Mouse (Mus musculus): ENCODE results near the gene Tle3. TPM values are rescaled to one million over a fixed set of nuclear protein-coding genes. Genes with fewer than 3 reads are reported as not detected.

Gene Tle3
- polyA plus RNA-seq, 1 experiment, result 63.9 TPM

DNA sequence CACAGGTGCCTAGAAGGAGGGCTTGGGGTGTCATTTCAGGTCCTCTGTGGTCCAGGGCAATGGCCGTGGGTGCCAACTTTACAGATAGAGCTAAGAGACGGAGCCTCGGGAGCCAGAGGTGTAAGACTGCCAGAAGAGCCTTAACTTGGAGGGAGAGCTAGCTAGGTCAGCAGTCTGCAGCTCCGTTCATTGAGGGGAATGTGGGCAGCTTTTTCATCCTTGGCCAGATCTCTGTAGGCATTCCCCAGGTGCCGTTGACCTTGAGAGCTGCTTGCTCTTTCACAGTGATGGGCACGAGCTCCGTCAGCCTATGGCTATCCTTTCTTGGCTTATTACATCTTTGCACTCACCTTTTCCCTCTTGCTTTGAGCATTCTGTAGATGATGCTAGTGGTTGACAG is 28.0 kb downstream of the Tle3 start:
- TF ChIP-seq CTCF (IDR thresholded peaks at IDR 0.05; ENCODE audit: borderline replicate concordance, insufficient read depth, low read length) (no peak), POLR2A (IDR thresholded peaks at IDR 0.05; ENCODE audit: low read depth, low read length) (no peak)
- Histone ChIP-seq H3K4me1 (ENCODE audit: control insufficient read depth, insufficient read depth, low read length) (peaks cover 6% of the 10 kb centered on the region; the same call in 1 of the 2 replicates), H3K27ac (ENCODE audit: insufficient read depth, low read length) (no peak overlapping the region), H3K4me3 (ENCODE audit: insufficient read depth, low read length) (no peak overlapping the region)

DNA sequence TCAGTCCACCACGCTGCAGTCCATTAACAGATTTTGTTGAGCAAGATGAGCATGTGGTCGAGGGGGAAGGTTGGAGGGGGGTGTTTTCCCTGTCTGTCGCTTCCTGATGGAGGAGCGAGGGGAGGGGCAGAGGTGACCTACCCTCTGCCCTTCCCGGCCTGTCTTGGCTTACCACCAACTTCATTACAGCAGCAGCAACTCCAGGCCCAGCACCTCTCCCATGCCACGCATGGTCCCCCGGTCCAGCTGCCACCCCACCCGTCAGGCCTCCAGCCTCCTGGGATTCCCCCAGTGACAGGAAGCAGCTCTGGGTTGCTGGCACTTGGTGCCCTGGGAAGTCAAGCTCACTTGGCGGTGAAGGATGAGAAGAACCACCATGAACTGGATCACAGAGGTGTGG is 29.5 kb downstream of the Tle3 start:
- TF ChIP-seq POLR2A (IDR thresholded peaks at IDR 0.05; ENCODE audit: low read depth, low read length) (no peak), CTCF (IDR thresholded peaks at IDR 0.05; ENCODE audit: borderline replicate concordance, insufficient read depth, low read length) (no peak)
- peaks cover 13% of the 10 kb centered on the region for H3K4me1 ChIP-seq (ENCODE audit: control insufficient read depth, insufficient read depth, low read length)
- no peak overlapping the region for H3K4me3 ChIP-seq (ENCODE audit: insufficient read depth, low read length)
- no peak overlapping the region for H3K27ac ChIP-seq (ENCODE audit: insufficient read depth, low read length)

DNA sequence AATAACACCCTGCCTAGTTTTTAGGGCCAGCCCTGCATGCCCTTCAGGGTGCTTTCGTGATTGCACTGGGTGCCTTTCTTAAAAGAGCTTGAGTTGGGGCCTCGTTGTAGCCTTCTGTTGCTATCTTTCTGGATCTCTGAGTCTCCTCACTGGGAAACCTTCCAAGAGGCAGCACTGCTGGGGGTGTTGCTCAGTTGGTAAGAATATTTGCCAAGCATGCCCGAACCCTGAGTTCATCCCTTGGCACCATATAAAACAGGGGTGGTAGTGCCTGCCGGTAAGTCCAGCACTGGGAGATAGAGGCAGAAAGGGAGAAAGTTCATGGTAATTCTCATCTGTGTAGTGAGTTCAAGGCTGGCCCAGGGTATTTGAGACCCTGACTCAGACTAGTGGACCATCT is 30.1 kb downstream of the Tle3 start:
- no peak for TF ChIP-seq POLR2A (IDR thresholded peaks at IDR 0.05; ENCODE audit: low read depth, low read length)
- no peak for TF ChIP-seq CTCF (IDR thresholded peaks at IDR 0.05; ENCODE audit: borderline replicate concordance, insufficient read depth, low read length)
- Histone ChIP-seq H3K4me1 (ENCODE audit: control insufficient read depth, insufficient read depth, low read length) (peaks cover 11% of the 10 kb centered on the region), H3K4me3 (ENCODE audit: insufficient read depth, low read length) (no peak overlapping the region), H3K27ac (ENCODE audit: insufficient read depth, low read length) (no peak overlapping the region)

DNA sequence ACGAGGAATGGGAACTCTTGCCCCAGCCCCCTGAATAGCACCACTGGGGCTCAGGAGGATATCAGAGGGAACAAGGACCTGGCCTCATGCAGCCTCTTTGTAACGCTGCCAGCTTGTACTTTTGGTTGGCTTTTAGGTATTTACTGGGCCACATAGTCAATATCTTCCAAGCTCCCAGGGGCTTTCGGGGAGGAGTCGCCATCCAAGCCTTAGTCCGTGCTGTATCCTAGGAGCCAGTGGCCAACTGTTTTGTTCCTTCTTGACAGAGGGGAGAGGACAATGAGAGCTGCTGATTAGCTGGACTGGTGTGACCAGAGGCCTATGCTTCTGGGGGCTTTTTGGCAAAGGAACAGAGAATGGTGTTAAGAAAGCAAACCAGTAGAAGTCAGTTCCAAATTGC is 30.6 kb downstream of the Tle3 start:
- no peak overlapping the region for H3K4me3 ChIP-seq (ENCODE audit: insufficient read depth, low read length)
- TF ChIP-seq CTCF (IDR thresholded peaks at IDR 0.05; ENCODE audit: borderline replicate concordance, insufficient read depth, low read length) (no peak), POLR2A (IDR thresholded peaks at IDR 0.05; ENCODE audit: low read depth, low read length) (no peak)
- H3K27ac ChIP-seq (ENCODE audit: insufficient read depth, low read length), result no peak overlapping the region
- H3K4me1 ChIP-seq (ENCODE audit: control insufficient read depth, insufficient read depth, low read length), result peaks cover 11% of the 10 kb centered on the region

DNA sequence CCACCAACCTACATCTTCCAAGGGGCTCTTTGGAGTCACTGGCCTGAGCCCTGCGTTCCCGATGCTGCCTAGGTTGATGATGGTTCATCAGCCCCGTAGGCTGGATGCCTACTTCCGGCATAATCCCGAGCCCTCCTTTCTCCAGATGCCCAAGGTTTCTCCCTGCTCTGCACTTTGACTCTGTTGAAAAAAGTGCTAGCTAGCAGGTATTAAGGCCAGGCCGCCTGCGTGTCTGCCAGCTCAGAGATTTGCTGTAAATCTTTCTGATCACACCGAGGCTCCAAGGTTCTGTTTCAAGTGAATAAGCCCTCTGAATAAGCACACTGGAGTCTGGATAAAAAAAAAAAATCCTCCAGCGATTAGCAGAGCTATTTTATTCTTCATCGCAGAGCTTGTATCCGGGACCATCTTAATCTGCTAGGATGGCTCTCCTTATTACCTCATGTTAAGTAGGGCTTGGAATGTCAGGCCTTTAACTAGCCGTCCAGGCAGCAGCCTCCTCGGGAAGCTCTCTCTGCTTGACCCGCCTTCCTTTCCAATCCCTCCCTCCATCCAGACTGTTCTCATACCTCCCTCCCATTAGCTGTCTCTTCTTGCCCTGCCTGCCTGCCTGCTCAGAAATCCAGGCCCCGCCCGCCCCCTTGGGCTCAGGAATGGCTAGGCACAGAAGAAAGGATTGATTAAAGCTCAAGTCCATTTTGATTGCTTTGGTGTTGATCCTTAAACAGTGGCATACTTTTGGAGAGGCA is 31.9 kb downstream of the Tle3 start:
- peaks cover 11% of the 10 kb centered on the region for H3K4me1 ChIP-seq (ENCODE audit: control insufficient read depth, insufficient read depth, low read length)
- no peak overlapping the region for H3K4me3 ChIP-seq (ENCODE audit: insufficient read depth, low read length)
- H3K27ac ChIP-seq (ENCODE audit: insufficient read depth, low read length), result 0 out of 2 replicates have a peak overlapping the region, but pooled peaks have one; percentile 9
- no peak for TF ChIP-seq POLR2A (IDR thresholded peaks at IDR 0.05; ENCODE audit: low read depth, low read length)
- TF ChIP-seq CTCF (IDR thresholded peaks at IDR 0.05; ENCODE audit: borderline replicate concordance, insufficient read depth, low read length), result no peak

DNA sequence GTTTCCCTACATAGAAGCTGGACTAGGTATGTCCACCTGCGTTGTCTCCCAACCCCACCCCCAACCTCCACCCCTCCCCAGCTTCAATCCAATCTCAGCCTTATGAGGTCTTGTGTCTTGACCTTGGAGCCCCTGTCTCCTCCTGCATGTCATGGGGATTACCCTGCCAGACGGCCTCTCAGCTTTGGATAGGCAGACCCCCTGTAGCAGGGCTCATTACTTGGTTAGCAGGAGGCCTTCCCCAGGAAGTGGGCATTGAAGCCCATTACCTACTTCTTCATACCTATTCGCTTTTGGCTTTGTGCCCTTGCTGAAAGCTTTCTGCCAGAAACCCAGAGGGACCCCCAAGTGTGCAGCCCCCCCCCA is 32.4 kb downstream of the Tle3 start:
- TF ChIP-seq POLR2A (IDR thresholded peaks at IDR 0.05; ENCODE audit: low read depth, low read length), result no peak
- no peak for TF ChIP-seq CTCF (IDR thresholded peaks at IDR 0.05; ENCODE audit: borderline replicate concordance, insufficient read depth, low read length)
- peak overlapping the region; percentile 53 for H3K27ac ChIP-seq (ENCODE audit: insufficient read depth, low read length)
- peaks cover 11% of the 10 kb centered on the region for H3K4me1 ChIP-seq (ENCODE audit: control insufficient read depth, insufficient read depth, low read length)
- no peak overlapping the region for H3K4me3 ChIP-seq (ENCODE audit: insufficient read depth, low read length)

DNA sequence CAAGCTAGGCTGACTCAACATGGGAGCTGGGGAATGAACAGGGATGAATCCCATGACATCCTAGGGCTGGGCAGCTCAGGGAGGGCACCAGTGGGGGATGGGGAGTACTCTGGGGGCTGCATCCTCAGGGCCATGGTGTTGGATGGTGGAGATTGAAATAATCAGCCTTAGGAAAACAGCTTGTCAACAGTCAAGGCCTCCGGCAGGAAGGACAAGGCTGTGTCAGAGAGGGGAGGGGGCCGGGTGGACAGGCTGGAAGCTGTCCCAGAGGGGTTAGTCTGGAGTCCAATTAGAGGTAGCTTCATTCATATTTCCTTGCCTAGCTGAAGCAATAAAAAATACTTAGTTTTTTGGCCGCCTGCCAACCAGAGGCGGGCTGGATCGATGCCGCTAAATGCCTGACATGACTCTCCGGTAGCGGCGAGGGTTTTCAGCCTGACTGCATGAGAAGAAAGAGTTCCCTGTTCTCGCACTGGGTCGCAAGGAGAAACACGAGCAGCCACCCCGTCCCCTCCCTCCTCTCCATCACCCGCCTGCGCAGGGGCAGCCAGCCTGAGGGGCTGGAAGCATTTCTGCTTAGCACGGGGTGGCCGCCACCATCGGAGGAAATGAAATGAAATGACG is 32.9 kb downstream of the Tle3 start:
- Histone ChIP-seq H3K4me3 (ENCODE audit: insufficient read depth, low read length) (no peak overlapping the region), H3K27ac (ENCODE audit: insufficient read depth, low read length) (peak overlapping the region; percentile 54), H3K4me1 (ENCODE audit: control insufficient read depth, insufficient read depth, low read length) (peaks cover 11% of the 10 kb centered on the region)
- TF ChIP-seq CTCF (IDR thresholded peaks at IDR 0.05; ENCODE audit: borderline replicate concordance, insufficient read depth, low read length), result no peak
- no peak for TF ChIP-seq POLR2A (IDR thresholded peaks at IDR 0.05; ENCODE audit: low read depth, low read length)

DNA sequence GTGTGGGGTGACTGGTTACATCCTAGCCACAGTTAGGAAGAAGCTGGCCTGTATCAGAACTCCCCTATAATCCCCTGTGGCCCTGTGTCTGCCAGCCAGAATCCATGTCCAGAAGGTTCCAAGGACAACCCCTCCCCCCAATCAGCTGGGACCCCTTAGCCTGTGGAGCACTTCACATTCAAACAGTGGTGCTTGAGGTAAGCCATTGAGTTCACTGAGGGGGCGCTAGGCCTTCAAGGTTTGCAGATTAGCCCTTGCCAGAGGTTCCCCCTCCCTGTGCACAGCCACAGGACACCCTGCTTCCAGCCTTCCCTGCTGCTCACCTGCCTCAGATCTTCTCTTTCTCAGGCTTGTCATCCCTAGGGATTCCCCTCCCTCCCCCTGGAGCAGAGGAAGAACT is 34.2 kb downstream of the Tle3 start:
- Histone ChIP-seq H3K4me3 (ENCODE audit: insufficient read depth, low read length) (no peak overlapping the region), H3K4me1 (ENCODE audit: control insufficient read depth, insufficient read depth, low read length) (peaks cover 11% of the 10 kb centered on the region), H3K27ac (ENCODE audit: insufficient read depth, low read length) (no peak overlapping the region)
- no peak for TF ChIP-seq POLR2A (IDR thresholded peaks at IDR 0.05; ENCODE audit: low read depth, low read length)
- TF ChIP-seq CTCF (IDR thresholded peaks at IDR 0.05; ENCODE audit: borderline replicate concordance, insufficient read depth, low read length), result no peak

DNA sequence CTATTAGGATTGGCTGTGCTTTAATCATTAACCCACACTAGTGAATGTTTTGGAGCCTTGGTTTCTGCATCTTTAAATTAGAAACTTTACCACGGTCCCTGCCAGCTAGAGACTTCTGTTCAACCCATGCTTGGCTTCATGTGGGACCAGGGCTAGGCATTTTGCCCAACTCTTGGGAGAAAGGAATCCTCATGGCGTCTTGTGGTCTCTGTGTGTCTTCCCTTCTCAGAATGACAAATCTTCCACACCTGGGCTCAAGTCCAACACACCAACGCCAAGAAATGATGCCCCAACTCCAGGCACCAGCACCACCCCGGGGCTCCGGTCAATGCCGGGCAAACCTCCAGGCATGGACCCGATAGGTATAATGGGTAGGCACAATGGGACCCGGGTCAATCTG is 36.9 kb downstream of the Tle3 start:
- H3K4me1 ChIP-seq (ENCODE audit: control insufficient read depth, insufficient read depth, low read length), result peaks cover 11% of the 10 kb centered on the region
- no peak overlapping the region for H3K27ac ChIP-seq (ENCODE audit: insufficient read depth, low read length)
- no peak for TF ChIP-seq CTCF (IDR thresholded peaks at IDR 0.05; ENCODE audit: borderline replicate concordance, insufficient read depth, low read length)
- no peak for TF ChIP-seq POLR2A (IDR thresholded peaks at IDR 0.05; ENCODE audit: low read depth, low read length)
- H3K4me3 ChIP-seq (ENCODE audit: insufficient read depth, low read length), result no peak overlapping the region

Measured in embryonic fibroblast, embryonic 13.5 days (primary cell).